Mouse (Mus musculus) cerebellum, postnatal 14 days (tissue): ENCODE measurements around the gene Lipm.

ENCODE experiments used
- DNase-seq, 2 experiments: peaks; one replicate each; pipeline ENCODE4 v3.0.0; 2021; ENCODE audit warnings: mixed read lengths in 2 of 2

The Lipm gene

GRCm38 (mm10) chr19:34100633-34101032 is at the start of gene Lipm:
TSS of gene Lipm (plus strand) at chr19:34100933.
- no peak for DNase-seq

GRCm38 (mm10) chr19:34051502-34051901 is 49.2 kb upstream of the Lipm start:
- no peak for DNase-seq

- no peak for DNase-seq
Observed at GRCm38 (mm10) chr19:34063547-34063946, 37.2 kb upstream of the Lipm start.

- no peak for DNase-seq
Observed at GRCm38 (mm10) chr19:34064059-34064458, 36.7 kb upstream of the Lipm start.

GRCm38 (mm10) chr19:34066779-34067472 is 33.8 kb upstream of the Lipm start, which contains the start of gene Lipn:
TSS of gene Lipn (plus strand) at chr19:34067358.
- DNase-seq: no peak

- no peak for DNase-seq
Observed at GRCm38 (mm10) chr19:34074239-34074638, 26.5 kb upstream of the Lipm start.

- no peak for DNase-seq
Observed at GRCm38 (mm10) chr19:34078130-34078529, 22.6 kb upstream of the Lipm start.

- peak; percentile 76 to 80 for DNase-seq
Observed at GRCm38 (mm10) chr19:34089011-34089680, 11.6 kb upstream of the Lipm start.

GRCm38 (mm10) chr19:34095381-34095780 is 5.4 kb upstream of the Lipm start:
- DNase-seq: peak in 1 of 2 experiments; percentile 2

- peak; percentile 16 to 53 for DNase-seq
Observed at GRCm38 (mm10) chr19:34096228-34096627, 4.5 kb upstream of the Lipm start.

- DNase-seq: no peak
Observed at GRCm38 (mm10) chr19:34101888-34102287, 1.2 kb downstream of the Lipm start.

GRCm38 (mm10) chr19:34104841-34105240 is 4.1 kb downstream of the Lipm start:
- no peak for DNase-seq

- no peak for DNase-seq
Observed at GRCm38 (mm10) chr19:34119102-34119501, 18.4 kb downstream of the Lipm start.

GRCm38 (mm10) chr19:34119653-34120052 is 18.9 kb downstream of the Lipm start:
- no peak for DNase-seq

- no peak for DNase-seq
Observed at GRCm38 (mm10) chr19:34120107-34120731, 19.5 kb downstream of the Lipm start.

- no peak for DNase-seq
Observed at GRCm38 (mm10) chr19:34138720-34139430, 38.1 kb downstream of the Lipm start.

GRCm38 (mm10) chr19:34139431-34140046 is 38.8 kb downstream of the Lipm start:
- no peak for DNase-seq

GRCm38 (mm10) chr19:34148421-34148820 is 47.7 kb downstream of the Lipm start:
- DNase-seq: no peak

GRCm38 (mm10) chr19:34151909-34152308 is 51.2 kb downstream of the Lipm start:
- DNase-seq: peak in 1 of 2 experiments; percentile 12

GRCm38 (mm10) chr19:34153263-34154144 is 52.8 kb downstream of the Lipm start:
- DNase-seq: no peak

- DNase-seq: no peak
Observed at GRCm38 (mm10) chr19:34162693-34163092, 62.0 kb downstream of the Lipm start.

GRCm38 (mm10) chr19:34165891-34166290 is 65.2 kb downstream of the Lipm start, which contains the start of gene Ankrd22:
TSS of gene Ankrd22 (minus strand) at chr19:34166053.
- DNase-seq: no peak
